Mouse (Mus musculus) mouse embryonic stem cell (cell line): ENCODE data around the gene Lpxn.

Experiments
- in situ Hi-C, 2 experiments: fragments of 300-500 bp; cut with MboI; formaldehyde crosslinking; loops; 1 replicate in 1 of 2; 3 replicates in 1 of 2; pipeline ENCODE4 v1.14.3; 2019 to 2020; ENCODE audit warnings: low sequenced_read_pairs in 2 of 2, low pct_unique_long_range_greater_than_20kb in 1 of 2, mixed read lengths in 1 of 2; ENCODE audit not compliant: unreplicated experiment in 1 of 2

Lpxn gene

GRCm38 (mm10) chr19:12799081-12799480, 3.1 kb downstream of the Lpxn start:
- in situ Hi-C loops = loop anchor here in 1 of 2 experiments (25.0 kb wide), 1 partner anchor 862 kb away; no protein-coding TSS in a partner anchor

- in situ Hi-C loops = loop anchor here in 1 of 2 experiments (25.0 kb wide), 2 partner anchors 213 to 288 kb away; partner anchors contain the start of genes Dtx4 and Gm4952
Observed at GRCm38 (mm10) chr19:12800621-12801020, 4.6 kb downstream of the Lpxn start.

GRCm38 (mm10) chr19:12801046-12801445, 5.1 kb downstream of the Lpxn start:
- in situ Hi-C loops = loop anchor here in 1 of 2 experiments (25.0 kb wide), 2 partner anchors 214 to 289 kb away; partner anchors contain the start of genes Dtx4 and Gm4952

- in situ Hi-C loops = loop anchor here in 1 of 2 experiments (25.0 kb wide), 2 partner anchors 216 to 291 kb away; partner anchors contain the start of genes Dtx4 and Gm4952
Observed at GRCm38 (mm10) chr19:12802830-12803229, 6.8 kb downstream of the Lpxn start.

- in situ Hi-C loops = loop anchor here in 1 of 2 experiments (25.0 kb wide), 2 partner anchors 217 to 292 kb away; partner anchors contain the start of genes Dtx4 and Gm4952
Observed at GRCm38 (mm10) chr19:12804237-12804636, 8.2 kb downstream of the Lpxn start.

GRCm38 (mm10) chr19:12805730-12806129, 9.7 kb downstream of the Lpxn start:
- in situ Hi-C loops = loop anchor here in 1 of 2 experiments (25.0 kb wide), 2 partner anchors 218 to 293 kb away; partner anchors contain the start of genes Dtx4 and Gm4952

- in situ Hi-C loops = loop anchor here in 1 of 2 experiments (25.0 kb wide), 2 partner anchors 219 to 294 kb away; partner anchors contain the start of genes Dtx4 and Gm4952
Observed at GRCm38 (mm10) chr19:12806214-12806613, 10.2 kb downstream of the Lpxn start.

- in situ Hi-C loops = loop anchor here in 1 of 2 experiments (25.0 kb wide), 2 partner anchors 226 to 301 kb away; partner anchors contain the start of genes Dtx4 and Gm4952
Observed at GRCm38 (mm10) chr19:12812644-12813364, 16.8 kb downstream of the Lpxn start.

- in situ Hi-C loops = loop anchor here in 1 of 2 experiments (25.0 kb wide), 2 partner anchors 227 to 302 kb away; partner anchors contain the start of genes Dtx4 and Gm4952
Observed at GRCm38 (mm10) chr19:12813883-12814282, 17.9 kb downstream of the Lpxn start.

GRCm38 (mm10) chr19:12818507-12818906, 22.5 kb downstream of the Lpxn start:
- in situ Hi-C loops = loop anchor here in 1 of 2 experiments (25.0 kb wide), 2 partner anchors 231 to 306 kb away; partner anchors contain the start of genes Dtx4 and Gm4952

GRCm38 (mm10) chr19:12820383-12820782, 24.4 kb downstream of the Lpxn start:
- in situ Hi-C loops = loop anchor here in 1 of 2 experiments (25.0 kb wide), 2 partner anchors 233 to 308 kb away; partner anchors contain the start of genes Dtx4 and Gm4952

- in situ Hi-C loops = loop anchor here in 1 of 2 experiments (25.0 kb wide), 2 partner anchors 237 to 312 kb away; partner anchors contain the start of genes Dtx4 and Gm4952
Observed at GRCm38 (mm10) chr19:12824549-12824948, 28.6 kb downstream of the Lpxn start.

GRCm38 (mm10) chr19:12830823-12831430, 34.9 kb downstream of the Lpxn start:
- in situ Hi-C loops = no loop called here

- in situ Hi-C loops = no loop called here
Observed at GRCm38 (mm10) chr19:12831559-12831958, 35.6 kb downstream of the Lpxn start.

- in situ Hi-C loops = no loop called here
Observed at GRCm38 (mm10) chr19:12833625-12834024, 37.6 kb downstream of the Lpxn start.

- in situ Hi-C loops = no loop called here
Observed at GRCm38 (mm10) chr19:12838507-12838906, 42.5 kb downstream of the Lpxn start.

- in situ Hi-C loops = no loop called here
Observed at GRCm38 (mm10) chr19:12846382-12846781, 50.4 kb downstream of the Lpxn start, which contains the start of gene Gm5244. Gene Gm5244, plus strand, starts transcription at chr19:12846682.

GRCm38 (mm10) chr19:12856983-12857382, 61.0 kb downstream of the Lpxn start, which contains the start of gene Olfr1444:
Gene Olfr1444, plus strand, starts transcription at chr19:12857283.
- in situ Hi-C loops = no loop called here
